Mouse (Mus musculus): ENCODE data around the gene Nos1. TPM values are rescaled to one million over a fixed set of nuclear protein-coding genes. Genes with fewer than 3 reads are reported as not detected.

Nos1 gene
- polyA plus RNA-seq (2014; fragmentation: Nextera tagmentation; extraction: Ambion mirVana), result 0.07 and 0.11 TPM in 2 replicates

DNA sequence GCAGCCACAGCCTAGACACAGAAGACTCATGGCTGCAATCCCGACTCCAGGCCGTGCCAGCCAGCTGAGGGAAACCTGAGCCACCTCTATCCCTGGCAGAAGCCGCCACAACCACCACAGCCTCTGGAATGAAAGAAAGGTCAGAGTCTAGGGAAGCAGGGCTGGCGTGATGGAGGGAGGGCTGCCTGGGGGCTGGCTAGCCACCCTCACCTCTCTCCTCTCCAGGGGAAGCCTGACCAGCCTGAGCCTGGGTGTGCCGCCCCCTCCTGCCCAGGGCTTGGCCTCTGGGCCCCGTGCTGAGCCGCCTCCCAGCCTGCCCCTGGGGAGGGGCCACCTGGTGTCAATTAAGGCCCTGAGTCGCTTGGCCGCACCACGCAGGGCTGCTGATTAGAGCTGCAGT, at the start of gene Nos1:
Gene Nos1, plus strand, starts transcription at position 352 of the 400 bp plus-strand sequence.
- Histone ChIP-seq H3K4me3 (ENCODE audit: low read depth, low read length) (no peak within 1 kb of the TSS), H3K4me2 (no peak within 1 kb of the TSS), H3K9me3 (ENCODE audit: low read depth, low read length) (no peaks in the 10 kb centered on the region), H3K4me1 (ENCODE audit: insufficient read depth) (no peaks in the 10 kb centered on the region), H3K9ac (no peak within 1 kb of the TSS), H3K36me3 (ENCODE audit: insufficient read depth) (no peaks in the 10 kb centered on the region), H3K27me3 (ENCODE audit: insufficient read depth, low read length) (no peaks in the 10 kb centered on the region), H3K27ac (ENCODE audit: low read depth) (no peak within 1 kb of the TSS)
- WGBS, result 22% methylated on average over 9 of the region's 10 CpGs
- no peak for DNase-seq
- no peak for ATAC-seq (ENCODE audit: insufficient read depth)
- no peak for TF ChIP-seq CTCF (IDR thresholded peaks at IDR 0.05; ENCODE audit: low read depth)

DNA sequence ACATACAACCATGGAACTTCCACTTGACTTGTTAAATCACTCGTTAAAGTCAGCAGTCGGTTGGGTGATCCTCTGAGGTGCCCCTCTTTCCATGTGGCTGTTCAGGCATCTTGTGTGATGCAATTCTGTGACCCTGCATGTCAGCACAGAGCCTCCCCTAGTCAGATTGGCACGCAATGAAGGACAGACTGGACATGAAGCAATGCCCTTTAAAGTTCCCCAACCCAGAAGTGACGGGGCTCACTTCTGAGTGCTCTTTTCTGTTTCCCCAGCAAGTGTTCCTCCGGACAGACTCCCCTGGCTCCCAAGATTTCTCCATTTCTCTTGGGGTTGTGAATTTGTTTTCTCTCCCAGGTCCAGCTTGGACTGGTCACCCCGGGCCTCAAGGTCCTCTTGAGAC, 49.5 kb upstream of the Nos1 start:
- Histone ChIP-seq H3K36me3 (ENCODE audit: insufficient read depth) (no peaks in the 10 kb centered on the region), H3K9ac (no peak overlapping the region), H3K4me3 (ENCODE audit: low read depth, low read length) (no peak overlapping the region), H3K27ac (ENCODE audit: low read depth) (no peak overlapping the region), H3K4me2 (no peak overlapping the region), H3K4me1 (ENCODE audit: insufficient read depth) (peaks cover 7% of the 10 kb centered on the region; the same call in 1 of the 2 replicates), H3K27me3 (ENCODE audit: insufficient read depth, low read length) (no peaks in the 10 kb centered on the region), H3K9me3 (ENCODE audit: low read depth, low read length) (no peaks in the 10 kb centered on the region)
- DNase-seq, result no peak
- no peak for TF ChIP-seq CTCF (IDR thresholded peaks at IDR 0.05; ENCODE audit: low read depth)
- no peak for ATAC-seq (ENCODE audit: insufficient read depth)
- 74% methylated on average over 6 of the region's 6 CpGs for WGBS

DNA sequence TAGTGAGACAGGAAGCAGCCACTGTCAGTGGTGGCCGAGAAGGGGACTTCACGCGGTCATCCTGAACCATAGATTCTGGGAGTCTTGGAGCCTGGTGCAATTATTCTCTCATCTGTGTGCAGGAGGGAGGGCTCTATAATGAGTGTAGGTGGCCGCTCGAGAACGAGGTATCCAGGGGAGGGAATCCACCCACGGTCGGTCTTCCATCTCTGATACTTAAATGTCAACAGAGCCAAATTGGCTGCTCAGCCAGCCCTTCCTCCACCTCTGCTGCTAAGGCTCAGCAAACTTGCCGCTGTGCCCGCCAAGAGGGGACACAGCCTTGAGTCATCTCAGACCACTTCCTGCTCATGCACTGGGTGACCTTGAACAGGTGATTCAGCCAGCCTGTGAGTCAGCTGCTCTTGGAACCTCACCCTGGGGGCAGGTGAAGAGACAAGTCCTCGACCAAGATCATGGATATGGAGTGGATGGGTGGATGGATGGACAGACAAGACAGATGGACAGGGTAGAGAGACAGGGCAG, 36.1 kb upstream of the Nos1 start:
- ATAC-seq (ENCODE audit: insufficient read depth), result no peak
- no peak overlapping the region for H3K4me3 ChIP-seq (ENCODE audit: low read depth, low read length)
- H3K4me2 ChIP-seq, result no peak overlapping the region
- WGBS, result 61% methylated on average over 11 of the region's 11 CpGs
- no peaks in the 10 kb centered on the region for H3K27me3 ChIP-seq (ENCODE audit: insufficient read depth, low read length)
- no peak overlapping the region for H3K9ac ChIP-seq
- TF ChIP-seq CTCF (IDR thresholded peaks at IDR 0.05; ENCODE audit: low read depth), result no peak
- DNase-seq, result no peak
- H3K27ac ChIP-seq (ENCODE audit: low read depth), result no peak overlapping the region
- H3K36me3 ChIP-seq (ENCODE audit: insufficient read depth), result no peaks in the 10 kb centered on the region
- no peaks in the 10 kb centered on the region for H3K9me3 ChIP-seq (ENCODE audit: low read depth, low read length)
- 0 out of 2 replicates have a peak, but pooled peaks cover 2% of the 10 kb centered on the region for H3K4me1 ChIP-seq (ENCODE audit: insufficient read depth)

DNA sequence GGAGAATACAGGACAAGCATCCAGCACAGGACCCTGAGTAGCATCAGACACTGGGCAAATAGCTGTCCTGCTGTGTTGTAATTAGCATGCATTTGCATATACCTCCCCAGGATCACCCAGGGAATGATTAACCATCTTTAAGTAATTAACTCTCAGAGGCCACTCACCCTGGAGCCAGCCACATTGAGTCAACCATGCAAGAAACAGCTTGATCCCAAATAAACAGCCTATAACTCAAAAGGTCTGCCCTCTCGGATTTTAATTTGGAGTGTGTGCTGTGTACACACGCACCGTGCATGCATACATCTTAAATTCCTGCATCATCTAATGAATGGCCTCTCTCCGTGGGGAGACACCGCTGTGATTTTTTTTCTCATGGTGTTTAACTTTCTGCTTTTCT, 31.5 kb upstream of the Nos1 start:
- H3K9ac ChIP-seq, result no peak overlapping the region
- H3K4me2 ChIP-seq, result no peak overlapping the region
- no peak overlapping the region for H3K27ac ChIP-seq (ENCODE audit: low read depth)
- 30% methylated on average over 5 of the region's 5 CpGs for WGBS
- no peaks in the 10 kb centered on the region for H3K27me3 ChIP-seq (ENCODE audit: insufficient read depth, low read length)
- ATAC-seq (ENCODE audit: insufficient read depth), result no peak
- no peak for TF ChIP-seq CTCF (IDR thresholded peaks at IDR 0.05; ENCODE audit: low read depth)
- H3K4me1 ChIP-seq (ENCODE audit: insufficient read depth), result 0 out of 2 replicates have a peak, but pooled peaks cover 2% of the 10 kb centered on the region
- no peak overlapping the region for H3K4me3 ChIP-seq (ENCODE audit: low read depth, low read length)
- DNase-seq, result no peak
- no peaks in the 10 kb centered on the region for H3K9me3 ChIP-seq (ENCODE audit: low read depth, low read length)
- no peaks in the 10 kb centered on the region for H3K36me3 ChIP-seq (ENCODE audit: insufficient read depth)

DNA sequence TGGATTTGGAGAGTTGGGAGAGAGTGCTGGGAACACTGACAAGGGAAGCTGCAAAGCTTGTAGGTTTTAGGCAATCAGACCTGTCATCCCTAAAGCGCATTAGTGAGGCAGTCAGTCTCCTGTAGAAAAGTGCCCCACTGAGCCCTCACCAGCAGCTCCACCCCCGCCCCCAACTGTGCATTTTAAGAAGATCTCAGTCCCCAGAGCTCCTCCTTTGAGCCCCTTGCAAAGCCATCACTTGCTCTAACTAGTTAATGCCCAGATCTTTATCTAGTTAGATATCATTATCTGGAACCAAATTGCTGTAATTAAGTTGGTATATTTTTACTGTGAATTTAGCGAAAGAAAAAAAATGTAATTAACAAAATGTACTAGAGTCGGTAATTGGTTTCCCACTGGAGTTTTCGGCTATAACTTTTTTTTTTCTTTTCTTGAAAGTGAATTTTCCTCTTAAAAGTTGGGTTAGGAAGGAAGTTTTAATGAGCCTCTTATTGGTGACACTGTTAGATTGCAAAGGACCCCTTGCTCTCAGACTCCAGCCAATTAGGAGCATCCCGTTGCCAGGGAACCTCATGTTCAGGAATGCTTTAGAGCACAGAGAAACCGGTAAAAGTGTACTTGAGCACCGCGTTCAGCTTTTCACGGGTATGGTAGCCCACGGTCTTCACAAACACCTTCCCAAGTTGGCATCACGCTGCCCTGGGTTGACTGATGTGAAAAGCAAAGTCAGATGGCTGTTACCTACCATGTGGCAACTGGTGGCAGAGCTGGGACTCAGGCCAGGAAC, 22.9 kb upstream of the Nos1 start:
- Histone ChIP-seq H3K27ac (ENCODE audit: low read depth) (no peak overlapping the region), H3K4me1 (ENCODE audit: insufficient read depth) (no peaks in the 10 kb centered on the region), H3K9me3 (ENCODE audit: low read depth, low read length) (no peaks in the 10 kb centered on the region), H3K4me3 (ENCODE audit: low read depth, low read length) (no peak overlapping the region), H3K27me3 (ENCODE audit: insufficient read depth, low read length) (no peaks in the 10 kb centered on the region), H3K36me3 (ENCODE audit: insufficient read depth) (no peaks in the 10 kb centered on the region), H3K9ac (no peak overlapping the region), H3K4me2 (no peak overlapping the region)
- no peak for DNase-seq
- no peak for ATAC-seq (ENCODE audit: insufficient read depth)
- TF ChIP-seq CTCF (IDR thresholded peaks at IDR 0.05; ENCODE audit: low read depth), result no peak
- WGBS, result 41% methylated on average over 12 of the region's 12 CpGs

DNA sequence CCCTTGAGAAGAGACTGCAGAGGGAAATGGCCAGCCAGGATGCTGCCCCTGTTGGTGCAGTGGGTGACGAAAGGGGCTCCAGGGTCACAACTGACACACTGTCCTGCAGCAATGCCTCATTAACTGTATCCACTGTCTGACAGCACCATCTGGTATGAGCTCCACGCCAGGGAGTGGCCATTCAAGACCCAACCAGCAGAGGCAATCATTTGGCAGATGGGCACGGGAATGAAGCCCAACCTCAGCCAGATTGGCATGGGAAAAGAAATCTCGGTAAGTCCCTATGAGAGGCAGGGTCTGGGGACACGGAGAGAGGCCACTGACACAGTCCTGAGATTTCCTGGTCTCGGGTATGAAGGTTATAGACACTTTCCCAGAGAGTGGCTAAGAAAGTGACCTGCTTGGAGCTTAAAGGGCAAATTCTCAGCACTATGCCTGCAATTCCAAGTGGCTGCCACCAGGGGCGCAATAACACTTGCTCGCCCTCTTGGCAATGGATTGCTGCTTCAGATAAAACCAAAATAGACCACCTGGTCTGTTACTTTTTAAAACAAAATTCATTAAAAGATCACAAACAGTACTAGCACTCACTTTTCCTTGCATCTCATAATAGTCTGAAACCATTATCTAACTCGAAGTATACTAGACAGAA, 19.5 kb upstream of the Nos1 start:
- peak; percentile 58 for TF ChIP-seq CTCF (IDR thresholded peaks at IDR 0.05; ENCODE audit: low read depth)
- Histone ChIP-seq H3K4me3 (ENCODE audit: low read depth, low read length) (no peak overlapping the region), H3K4me1 (ENCODE audit: insufficient read depth) (no peaks in the 10 kb centered on the region), H3K4me2 (no peak overlapping the region), H3K9me3 (ENCODE audit: low read depth, low read length) (no peaks in the 10 kb centered on the region), H3K27me3 (ENCODE audit: insufficient read depth, low read length) (no peaks in the 10 kb centered on the region), H3K36me3 (ENCODE audit: insufficient read depth) (no peaks in the 10 kb centered on the region), H3K9ac (no peak overlapping the region), H3K27ac (ENCODE audit: low read depth) (no peak overlapping the region)
- DNase-seq (no peak), ATAC-seq (ENCODE audit: insufficient read depth) (no peak)
- 71% methylated on average over 9 of the region's 9 CpGs for WGBS

DNA sequence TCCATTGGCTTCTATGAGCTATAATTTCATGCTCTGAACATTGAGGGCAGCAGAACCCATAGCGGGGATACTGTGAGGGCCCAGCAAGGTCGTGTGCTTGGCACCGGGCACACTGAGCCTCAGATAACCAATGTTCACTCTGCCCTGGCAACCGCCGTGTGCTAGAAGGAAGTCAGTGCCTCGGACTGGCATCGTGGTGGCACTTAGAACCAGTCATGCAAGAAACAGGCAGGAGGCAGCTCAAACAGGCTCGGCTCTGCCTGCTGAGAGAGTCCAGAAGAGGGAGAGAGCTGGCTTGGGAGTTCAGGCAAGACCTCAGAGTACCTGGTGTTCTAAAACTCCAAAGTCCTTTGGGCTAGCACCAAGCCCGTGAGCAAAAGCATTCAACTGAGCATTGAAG, 16.3 kb upstream of the Nos1 start:
- Histone ChIP-seq H3K27me3 (ENCODE audit: insufficient read depth, low read length) (no peaks in the 10 kb centered on the region), H3K9ac (no peak overlapping the region), H3K9me3 (ENCODE audit: low read depth, low read length) (no peaks in the 10 kb centered on the region), H3K27ac (ENCODE audit: low read depth) (no peak overlapping the region), H3K4me2 (no peak overlapping the region), H3K36me3 (ENCODE audit: insufficient read depth) (no peaks in the 10 kb centered on the region), H3K4me3 (ENCODE audit: low read depth, low read length) (no peak overlapping the region), H3K4me1 (ENCODE audit: insufficient read depth) (no peaks in the 10 kb centered on the region)
- 86% methylated on average over 9 of the region's 9 CpGs for WGBS
- DNase-seq (no peak), ATAC-seq (ENCODE audit: insufficient read depth) (no peak)
- no peak for TF ChIP-seq CTCF (IDR thresholded peaks at IDR 0.05; ENCODE audit: low read depth)
